Mouse (Mus musculus) lung, adult 2 months (tissue): ENCODE measurements around the gene Ghsr. TPM values are rescaled to one million over a fixed set of nuclear protein-coding genes. Genes with fewer than 3 reads are reported as not detected.

Source experiments
- DNase-seq: peaks from one replicate; pipeline ENCODE4 v3.0.0; 2022
- H3K4me1 ChIP-seq: fragments of 200-500 bp; 2 replicates; pipeline ENCODE4 v1.6.1; 2011; ENCODE audit warnings: low read length; ENCODE audit not compliant: control insufficient read depth, insufficient read depth
- H3K4me3 ChIP-seq: fragments of 200-500 bp; replicated peaks from 2 replicates; pipeline ENCODE3; 2011; ENCODE audit warnings: low read depth, mild to moderate bottlenecking, control low read depth, low read length; ENCODE audit errors: extremely low read depth
- CTCF ChIP-seq: fragments of 200-500 bp; IDR thresholded peaks from 2 replicates; pipeline ENCODE4 v1.5.1; 2011; ENCODE audit warnings: mild to moderate bottlenecking, low read length, control low read depth; ENCODE audit not compliant: insufficient read depth
- POLR2A ChIP-seq: fragments of 200-500 bp; IDR thresholded peaks from 2 replicates; pipeline ENCODE4 v1.6.1; 2011; ENCODE audit warnings: low read depth, mild to moderate bottlenecking, control low read depth, low read length, borderline replicate concordance; ENCODE audit errors: extremely low read depth
- WGBS: fragments of 180-500 bp; shearing (Covaris S2); methylation state at CpG from one replicate; pipeline ENCODE4 v1.1.7; 2018; 5-methylcytosine and 5-hydroxymethylcytosine counted together
- polyA plus RNA-seq: library from polyadenylated mRNA; depleted of rRNA; stranded (reverse); fragments of >200 nt; gene quantifications from 2 replicates; pipeline ENCODE4 v1.2.3, GENCODE M21; 2012; rRNA removed

The Ghsr gene
- polyA plus RNA-seq, 1 experiment: not detected

DNA sequence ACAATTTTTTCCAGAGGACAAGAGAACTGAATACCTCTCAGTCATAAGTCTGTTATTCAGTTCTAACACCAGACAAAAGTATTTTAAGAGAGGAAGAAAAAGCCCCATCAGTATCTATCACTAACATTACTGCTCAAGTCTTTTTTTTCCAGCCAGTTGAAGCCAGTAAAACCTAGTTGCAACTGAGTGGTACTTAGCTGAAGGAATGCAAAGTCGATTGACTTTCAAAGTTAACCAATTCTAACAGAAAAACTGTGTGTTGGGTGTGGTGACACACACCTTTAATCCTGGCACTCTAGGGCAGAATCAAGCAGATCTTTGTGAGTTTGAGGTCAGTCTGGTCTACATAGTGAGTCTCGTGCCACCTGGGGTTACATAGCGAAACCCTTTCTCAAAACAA is 35.3 kb downstream of the Ghsr start:
- H3K4me1 ChIP-seq: no peaks in the 10 kb centered on the region
- no peak for DNase-seq
- WGBS: 80% methylated on average over 3 of the region's 3 CpGs
- no peak for TF ChIP-seq CTCF
- no peak for TF ChIP-seq POLR2A
- H3K4me3 ChIP-seq: no peak overlapping the region

DNA sequence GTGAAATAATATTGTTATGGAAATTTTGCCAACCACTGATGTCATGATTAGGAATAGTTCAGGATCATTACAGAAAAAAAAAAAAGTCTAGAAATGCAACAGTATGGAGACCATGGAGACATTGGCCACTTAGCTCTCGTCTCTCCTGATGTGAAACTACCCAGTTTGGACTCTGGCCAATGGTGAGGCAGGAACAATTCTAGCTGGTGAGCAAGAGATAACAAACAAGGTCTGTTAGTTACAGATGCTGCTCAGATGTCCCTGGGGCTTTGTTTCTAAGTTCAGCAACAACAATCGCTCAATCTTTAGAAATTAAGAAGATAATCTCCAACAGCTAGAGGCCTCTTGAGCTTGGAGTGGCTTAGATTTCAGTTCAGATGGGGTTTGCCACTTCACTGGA is 37.4 kb downstream of the Ghsr start:
- no peak for TF ChIP-seq POLR2A
- no peak for TF ChIP-seq CTCF
- H3K4me3 ChIP-seq: no peak overlapping the region
- H3K4me1 ChIP-seq: no peaks in the 10 kb centered on the region
- 51% methylated on average over 2 of the region's 2 CpGs for WGBS
- no peak for DNase-seq

DNA sequence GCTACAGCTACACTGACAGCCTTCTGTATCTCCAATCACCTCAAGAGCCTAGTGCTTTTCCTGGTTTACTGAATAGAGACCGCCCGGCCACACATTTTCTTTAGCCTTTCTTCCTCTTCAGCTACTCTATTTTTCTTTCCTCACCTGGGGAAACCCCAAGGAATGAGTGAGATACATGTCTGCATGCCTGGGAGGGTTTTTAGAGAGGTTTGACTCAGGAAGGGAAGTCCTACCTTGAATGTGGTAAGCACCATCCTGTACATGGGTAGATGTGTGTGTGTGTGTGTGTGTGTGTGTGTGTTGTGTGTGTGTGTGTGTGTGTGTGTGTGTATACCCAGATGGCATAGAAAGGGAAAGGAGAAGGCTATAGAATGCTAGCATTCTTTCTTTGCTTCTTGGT is 40.1 kb downstream of the Ghsr start:
- 97% methylated on average over 2 of the region's 2 CpGs for whole genome bisulfite sequencing

DNA sequence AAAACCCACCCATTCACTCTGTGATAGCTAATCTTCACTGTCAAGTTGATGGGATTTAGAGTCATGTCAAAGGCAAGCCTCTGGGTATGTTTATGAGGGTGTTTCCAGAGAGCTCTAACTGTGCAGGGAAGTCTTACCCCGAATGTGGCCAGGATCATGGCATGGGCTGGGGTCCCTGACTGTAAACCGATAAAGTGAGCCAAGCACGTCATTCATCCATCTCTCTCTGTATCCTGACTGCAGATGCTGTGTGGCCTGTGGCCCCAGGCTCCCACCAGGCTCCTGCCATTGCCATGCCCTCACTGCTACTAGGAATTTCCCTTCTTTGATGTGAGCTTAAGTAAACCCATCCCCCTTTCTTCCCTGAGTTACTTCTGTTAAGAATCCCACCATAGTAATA is 42.4 kb downstream of the Ghsr start:
- Histone ChIP-seq H3K4me3 (no peak overlapping the region), H3K4me1 (no peaks in the 10 kb centered on the region)
- DNase-seq: no peak
- no peak for TF ChIP-seq CTCF
- no peak for TF ChIP-seq POLR2A
- 83% methylated on average over 3 of the region's 3 CpGs for WGBS

More for the DNA sequence above, 40.1 kb downstream of the Ghsr start:
- H3K4me3 ChIP-seq: no peak overlapping the region
- H3K4me1 ChIP-seq: no peaks in the 10 kb centered on the region
- no peak for TF ChIP-seq CTCF
- TF ChIP-seq POLR2A: no peak
- DNase-seq: no peak

DNA sequence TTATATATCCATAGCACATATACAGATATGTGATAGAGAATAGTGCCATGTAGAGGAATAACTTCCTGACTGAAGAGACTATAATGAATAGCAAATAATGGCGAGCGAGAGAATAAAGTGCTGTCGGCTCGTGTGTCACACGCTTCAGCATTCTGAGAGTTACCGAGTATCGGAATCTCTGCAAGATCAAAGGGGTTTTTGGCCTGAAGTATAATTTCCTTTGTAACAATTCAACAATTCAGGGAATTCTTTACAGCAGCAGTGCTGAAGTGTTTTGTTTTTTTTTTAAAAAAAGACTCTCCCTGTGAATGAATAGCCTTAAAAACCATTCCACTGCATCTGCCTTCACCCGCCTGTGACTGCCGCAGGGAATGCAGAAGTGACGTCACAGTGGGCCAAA is 45.6 kb downstream of the Ghsr start:
- H3K4me3 ChIP-seq: no peak overlapping the region
- TF ChIP-seq POLR2A: no peak
- no peak for TF ChIP-seq CTCF
- H3K4me1 ChIP-seq: no peaks in the 10 kb centered on the region
- WGBS: 88% methylated on average over 10 of the region's 10 CpGs
- DNase-seq: no peak

DNA sequence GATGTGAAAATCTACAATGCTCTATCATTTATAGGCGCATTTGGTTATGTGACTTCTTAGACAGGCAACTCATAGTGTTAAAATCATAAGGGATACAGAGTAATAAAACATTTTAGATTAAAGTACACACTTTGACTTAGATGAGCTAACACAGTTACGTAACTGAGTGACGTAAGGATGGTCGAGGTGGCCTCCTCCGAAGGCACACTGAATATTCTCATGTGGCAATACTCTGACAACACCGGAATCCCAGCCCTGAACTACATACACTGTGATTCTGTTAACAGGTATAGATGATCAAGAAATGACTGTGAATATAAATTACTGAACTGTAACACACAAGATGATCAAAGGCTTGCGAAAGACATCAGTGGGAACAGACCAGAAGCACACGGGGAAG is 47.5 kb downstream of the Ghsr start:
- Histone ChIP-seq H3K4me3 (no peak overlapping the region), H3K4me1 (no peaks in the 10 kb centered on the region)
- DNase-seq: no peak
- WGBS: 86% methylated on average over 8 of the region's 8 CpGs
- TF ChIP-seq CTCF: no peak
- TF ChIP-seq POLR2A: no peak

DNA sequence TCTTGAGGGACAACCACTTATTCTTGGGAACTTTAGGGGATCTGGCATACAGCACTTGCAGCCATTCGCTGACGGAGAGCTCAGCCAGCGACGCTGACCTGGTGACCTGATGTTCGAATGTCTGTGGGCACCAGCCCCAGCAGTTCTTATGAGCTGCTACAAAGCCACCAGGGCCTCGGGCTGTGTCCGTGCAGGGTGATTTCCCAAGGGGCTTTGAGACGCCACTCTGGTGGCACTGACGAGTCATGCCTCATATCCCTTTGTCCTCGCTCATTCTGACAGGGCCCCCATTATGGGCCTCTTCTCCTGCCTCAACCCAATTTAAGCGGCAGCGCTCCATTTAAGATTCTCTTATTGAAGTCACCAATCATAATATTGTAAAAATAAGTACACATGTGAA is 50.8 kb downstream of the Ghsr start:
- no peak for TF ChIP-seq CTCF
- no peak for TF ChIP-seq POLR2A
- H3K4me1 ChIP-seq: no peaks in the 10 kb centered on the region
- DNase-seq: no peak
- 88% methylated on average over 12 of the region's 12 CpGs for WGBS
- H3K4me3 ChIP-seq: no peak overlapping the region

DNA sequence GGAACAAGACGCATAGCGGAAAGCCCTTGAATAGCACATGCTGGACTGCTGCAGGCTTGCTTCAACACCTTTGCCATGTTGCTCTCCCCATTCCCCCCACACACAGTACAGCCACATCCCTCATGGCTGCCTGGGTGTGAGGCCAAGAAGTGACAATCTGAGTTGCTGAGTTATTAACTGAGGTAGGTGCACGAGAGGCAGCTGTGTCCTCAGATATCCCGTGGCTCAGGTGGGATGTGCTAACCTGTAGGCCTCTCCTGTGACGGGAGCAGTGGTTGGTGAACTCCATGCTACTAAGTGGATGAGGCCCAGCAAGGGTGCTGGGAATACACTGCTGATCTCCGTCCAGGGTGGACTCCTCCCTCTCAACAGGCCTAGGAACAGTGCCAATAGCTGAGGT is 51.4 kb downstream of the Ghsr start:
- WGBS: 73% methylated on average over 6 of the region's 6 CpGs
- no peaks in the 10 kb centered on the region for H3K4me1 ChIP-seq
- TF ChIP-seq CTCF (no peak), POLR2A (no peak)

DNA sequence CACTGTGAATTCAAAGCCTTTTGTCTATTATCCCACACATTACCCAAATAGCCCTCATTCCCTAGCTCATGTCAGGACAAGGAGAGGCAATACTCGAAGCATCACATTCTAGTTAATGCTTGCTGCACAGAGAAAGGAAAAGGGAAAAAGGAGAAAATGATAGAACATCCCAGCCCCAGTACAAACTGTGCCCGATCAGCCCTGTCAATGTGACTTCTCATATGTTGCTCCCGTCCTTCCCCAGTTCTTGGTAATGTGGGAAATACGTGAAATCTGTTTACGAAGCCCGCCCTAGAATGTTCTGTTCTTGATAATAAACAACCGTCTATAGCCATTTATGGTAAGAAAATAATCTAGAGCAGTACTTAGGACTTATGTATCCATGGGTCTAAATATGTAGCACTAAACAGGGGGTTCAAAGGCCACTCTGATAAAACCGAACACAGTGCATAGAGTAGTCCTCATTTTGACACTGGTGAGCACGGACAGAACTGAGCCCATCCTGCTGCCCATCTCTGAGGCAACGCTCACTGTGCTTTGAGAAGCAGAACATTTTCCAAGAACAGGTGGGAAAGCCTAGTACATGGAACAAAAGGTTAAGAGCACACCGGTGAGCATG is 53.0 kb downstream of the Ghsr start:
- no peak for DNase-seq

More for the DNA sequence above, 51.4 kb downstream of the Ghsr start:
- DNase-seq: no peak
- H3K4me3 ChIP-seq: no peak overlapping the region

DNA sequence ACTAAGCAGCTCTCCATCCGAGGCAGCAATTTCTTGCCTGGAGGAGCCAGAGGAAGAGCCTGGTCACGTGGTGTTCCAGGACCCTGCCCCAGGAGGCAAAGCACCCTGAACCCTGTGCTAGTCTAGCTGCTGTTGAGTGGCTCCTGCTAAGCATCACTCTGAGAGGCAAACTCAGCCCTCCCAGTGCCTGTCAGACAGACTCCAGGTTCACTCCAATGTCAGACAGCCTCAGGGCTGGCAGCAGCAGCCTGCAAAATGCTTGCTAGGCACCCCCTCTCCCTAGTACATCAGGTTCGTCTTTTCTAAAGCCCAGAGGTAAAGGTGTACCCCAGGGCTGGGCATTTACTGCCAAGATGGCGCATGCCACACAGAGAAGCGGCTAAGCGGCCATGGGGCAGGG is 56.3 kb downstream of the Ghsr start:
- DNase-seq: no peak
- TF ChIP-seq CTCF (no peak), POLR2A (no peak)
- H3K4me3 ChIP-seq: no peak overlapping the region
- 95% methylated on average over 6 of the region's 6 CpGs for WGBS
- no peaks in the 10 kb centered on the region for H3K4me1 ChIP-seq

More for the DNA sequence above, 53.0 kb downstream of the Ghsr start:
- TF ChIP-seq POLR2A: no peak
- no peak for TF ChIP-seq CTCF
- no peak overlapping the region for H3K4me3 ChIP-seq
- 90% methylated on average over 11 of the region's 11 CpGs for WGBS
- no peaks in the 10 kb centered on the region for H3K4me1 ChIP-seq

Other genes with a start within 250 kb of the Ghsr start
- gene Ect2, start 217.5 kb upstream of the Ghsr start, polyA plus RNA-seq: 0.24 and 0.86 TPM in 2 replicates
- gene Nceh1, start 188.4 kb upstream of the Ghsr start, polyA plus RNA-seq: 92.6 and 112 TPM in 2 replicates
- 26.5 and 37.6 TPM in 2 replicates for gene Tnfsf10, start 54.3 kb upstream of the Ghsr start, polyA plus RNA-seq